Mouse (Mus musculus) inflammation-experienced regulatory T-cells, adult 16 weeks (primary cell): Measurements from ENCODE around the gene Stk39. TPM values are rescaled to one million over a fixed set of nuclear protein-coding genes. Genes with fewer than 3 reads are reported as not detected.

ENCODE experiments used
- polyA plus RNA-seq: library from polyadenylated mRNA; unstranded; fragments of 100-300 nt; shearing (Covaris generic); gene quantifications from one replicate; pipeline ENCODE4 v1.2.1, GENCODE M21; 2017

The Stk39 gene
- 7.4 TPM for polyA plus RNA-seq

GRCm38 (mm10) chr2:68471759-68472550, at the start of gene Stk39:
Gene Stk39 (minus strand): TSS chr2:68472268.

Other genes starting within 250 kb of the Stk39 start
- not detected for gene 4933409G03Rik, start 110.1 kb upstream of the Stk39 start, polyA plus RNA-seq
- not detected for gene 4932414N04Rik, start 184.2 kb upstream of the Stk39 start, polyA plus RNA-seq